Mouse (Mus musculus) intestine, embryonic 15.5 days (tissue): ENCODE results near the gene Cacna2d4. TPM values are rescaled to one million over a fixed set of nuclear protein-coding genes. Genes with fewer than 3 reads are reported as not detected.

Experiments
- ATAC-seq: fragments of 200-750 bp; cut with Nextera tagmentation; 2 replicates; pipeline ENCODE4 v1.8.0; 2017; ENCODE audit warnings: moderate TSS enrichment, moderate library complexity
- H3K27ac ChIP-seq: fragments of 300-500 bp; sonication (generic); 2 replicates; pipeline ENCODE4 v1.5.1; 2015; ENCODE audit warnings: mild to moderate bottlenecking, inconsistent platforms
- H3K27me3 ChIP-seq: fragments of 300-500 bp; sonication (generic); replicated peaks from 2 replicates; pipeline ENCODE4 v1.6.1; 2015; ENCODE audit warnings: inconsistent platforms
- H3K36me3 ChIP-seq: fragments of 300-500 bp; sonication (generic); 2 replicates; pipeline ENCODE4 v1.6.1; 2015; ENCODE audit warnings: inconsistent platforms
- H3K4me1 ChIP-seq: fragments of 300-500 bp; sonication (generic); replicated peaks from 2 replicates; pipeline ENCODE4 v1.6.1; 2015; ENCODE audit warnings: inconsistent platforms
- H3K4me2 ChIP-seq: fragments of 300-500 bp; sonication (generic); replicated peaks from 2 replicates; pipeline ENCODE4 v1.6.1; 2015; ENCODE audit warnings: mild to moderate bottlenecking, inconsistent platforms
- H3K4me3 ChIP-seq: fragments of 300-500 bp; sonication (generic); replicated peaks from 2 replicates; pipeline ENCODE4 v1.5.1; 2015; ENCODE audit warnings: inconsistent platforms
- H3K9ac ChIP-seq: fragments of 300-500 bp; sonication (generic); 2 replicates; pipeline ENCODE4 v1.6.1; 2015; ENCODE audit warnings: inconsistent platforms
- H3K9me3 ChIP-seq: fragments of 300-500 bp; sonication (generic); 2 replicates; pipeline ENCODE4 v1.6.1; 2016; ENCODE audit warnings: inconsistent platforms
- WGBS: fragments of 180-500 bp; shearing (Covaris S2); methylation state at CpG from one replicate; pipeline ENCODE4 v1.1.7; 2015; 5-methylcytosine and 5-hydroxymethylcytosine counted together
- polyA plus RNA-seq: library from polyadenylated mRNA; unstranded; fragments of >200 nt; fragmentation: Nextera tagmentation; extraction: Ambion mirVana; gene quantifications from 2 replicates; pipeline ENCODE4 v1.2.1, GENCODE M21; 2015

Cacna2d4 gene
- polyA plus RNA-seq, 1 experiment from 2014 or later, result 0.04 TPM

GRCm38 (mm10) chr6:119225226-119225625 lies 11.1 kb upstream of the Cacna2d4 start:
- Histone ChIP-seq H3K4me1 (no peaks in the 10 kb centered on the region), H3K4me3 (no peak overlapping the region), H3K27ac (no peak overlapping the region), H3K4me2 (no peak overlapping the region), H3K27me3 (no peaks in the 10 kb centered on the region), H3K36me3 (no peaks in the 10 kb centered on the region), H3K9me3 (no peaks in the 10 kb centered on the region), H3K9ac (no peak overlapping the region)
- 76% methylated on average over 12 of the region's 12 CpGs for WGBS
- no peak for ATAC-seq

- no peaks in the 10 kb centered on the region for H3K9me3 ChIP-seq
- WGBS, result 84% methylated on average over 6 of the region's 6 CpGs
- no peaks in the 10 kb centered on the region for H3K27me3 ChIP-seq
- H3K36me3 ChIP-seq, result no peaks in the 10 kb centered on the region
- H3K4me2 ChIP-seq, result no peak overlapping the region
- no peak overlapping the region for H3K27ac ChIP-seq
- ATAC-seq, result no peak
- H3K4me3 ChIP-seq, result no peak overlapping the region
- no peak overlapping the region for H3K9ac ChIP-seq
- H3K4me1 ChIP-seq, result no peaks in the 10 kb centered on the region
Observed at GRCm38 (mm10) chr6:119225731-119226130, 10.6 kb upstream of the Cacna2d4 start.

GRCm38 (mm10) chr6:119227001-119227400 lies 9.3 kb upstream of the Cacna2d4 start:
- no peak overlapping the region for H3K4me2 ChIP-seq
- no peak for ATAC-seq
- H3K36me3 ChIP-seq, result no peaks in the 10 kb centered on the region
- H3K27ac ChIP-seq, result no peak overlapping the region
- no peak overlapping the region for H3K9ac ChIP-seq
- no peaks in the 10 kb centered on the region for H3K9me3 ChIP-seq
- H3K4me3 ChIP-seq, result no peak overlapping the region
- H3K27me3 ChIP-seq, result no peaks in the 10 kb centered on the region
- H3K4me1 ChIP-seq, result no peaks in the 10 kb centered on the region
- 89% methylated on average over 8 of the region's 8 CpGs for WGBS

- no peak for ATAC-seq
- no peaks in the 10 kb centered on the region for H3K9me3 ChIP-seq
Observed at GRCm38 (mm10) chr6:119228861-119229603, 7.3 kb upstream of the Cacna2d4 start.

GRCm38 (mm10) chr6:119233066-119233465 lies 3.3 kb upstream of the Cacna2d4 start:
- Histone ChIP-seq H3K27me3 (no peaks in the 10 kb centered on the region), H3K27ac (no peak overlapping the region), H3K9me3 (no peaks in the 10 kb centered on the region), H3K9ac (no peak overlapping the region), H3K4me3 (no peak overlapping the region), H3K4me1 (no peaks in the 10 kb centered on the region), H3K36me3 (no peaks in the 10 kb centered on the region), H3K4me2 (no peak overlapping the region)
- WGBS, result 34% methylated on average over 3 of the region's 3 CpGs
- ATAC-seq, result no peak

More at GRCm38 (mm10) chr6:119228861-119229603, 7.3 kb upstream of the Cacna2d4 start:
- Histone ChIP-seq H3K9ac (no peak overlapping the region), H3K27me3 (no peaks in the 10 kb centered on the region), H3K4me1 (no peaks in the 10 kb centered on the region), H3K36me3 (no peaks in the 10 kb centered on the region), H3K4me2 (no peak overlapping the region), H3K27ac (no peak overlapping the region), H3K4me3 (no peak overlapping the region)
- 77% methylated on average over 11 of the region's 11 CpGs for WGBS

- no peaks in the 10 kb centered on the region for H3K27me3 ChIP-seq
- H3K4me1 ChIP-seq, result no peaks in the 10 kb centered on the region
- no peak overlapping the region for H3K4me3 ChIP-seq
- H3K9ac ChIP-seq, result no peak overlapping the region
- H3K27ac ChIP-seq, result no peak overlapping the region
- ATAC-seq, result no peak
- no peaks in the 10 kb centered on the region for H3K36me3 ChIP-seq
- 68% methylated on average over 5 of the region's 5 CpGs for WGBS
- no peaks in the 10 kb centered on the region for H3K9me3 ChIP-seq
- no peak overlapping the region for H3K4me2 ChIP-seq
Observed at GRCm38 (mm10) chr6:119235441-119235840, 885 bp upstream of the Cacna2d4 start.

- Histone ChIP-seq H3K27ac (no peak overlapping the region), H3K9ac (no peak overlapping the region), H3K4me1 (no peaks in the 10 kb centered on the region), H3K4me2 (no peak overlapping the region), H3K9me3 (no peaks in the 10 kb centered on the region), H3K4me3 (no peak overlapping the region), H3K36me3 (no peaks in the 10 kb centered on the region), H3K27me3 (no peaks in the 10 kb centered on the region)
- 56% methylated on average over 8 of the region's 8 CpGs for WGBS
- ATAC-seq, result no peak
Observed at GRCm38 (mm10) chr6:119237427-119237989, 1.2 kb downstream of the Cacna2d4 start.

- H3K4me3 ChIP-seq, result no peak overlapping the region
- whole genome bisulfite sequencing, result 87% methylated on average over 5 of the region's 5 CpGs
Observed at GRCm38 (mm10) chr6:119239341-119240005, 3.1 kb downstream of the Cacna2d4 start.

GRCm38 (mm10) chr6:119240256-119240655 lies 3.9 kb downstream of the Cacna2d4 start:
- H3K27ac ChIP-seq, result no peak overlapping the region
- no peaks in the 10 kb centered on the region for H3K36me3 ChIP-seq
- no peak overlapping the region for H3K9ac ChIP-seq
- no peaks in the 10 kb centered on the region for H3K27me3 ChIP-seq
- WGBS, result 67% methylated on average over 7 of the region's 7 CpGs
- H3K9me3 ChIP-seq, result no peaks in the 10 kb centered on the region
- ATAC-seq, result no peak
- H3K4me2 ChIP-seq, result no peak overlapping the region
- no peak overlapping the region for H3K4me3 ChIP-seq
- H3K4me1 ChIP-seq, result no peaks in the 10 kb centered on the region

More at GRCm38 (mm10) chr6:119239341-119240005, 3.1 kb downstream of the Cacna2d4 start:
- H3K4me1 ChIP-seq, result no peaks in the 10 kb centered on the region
- no peak overlapping the region for H3K4me2 ChIP-seq
- no peaks in the 10 kb centered on the region for H3K27me3 ChIP-seq
- H3K9ac ChIP-seq, result no peak overlapping the region
- no peaks in the 10 kb centered on the region for H3K36me3 ChIP-seq
- no peaks in the 10 kb centered on the region for H3K9me3 ChIP-seq
- no peak overlapping the region for H3K27ac ChIP-seq
- ATAC-seq, result no peak

- Histone ChIP-seq H3K27ac (no peak overlapping the region), H3K4me2 (no peak overlapping the region), H3K4me1 (no peaks in the 10 kb centered on the region), H3K4me3 (no peak overlapping the region), H3K27me3 (no peaks in the 10 kb centered on the region), H3K36me3 (no peaks in the 10 kb centered on the region), H3K9ac (no peak overlapping the region), H3K9me3 (no peaks in the 10 kb centered on the region)
- no peak for ATAC-seq
- 42% methylated on average over 21 of the region's 21 CpGs for WGBS
Observed at GRCm38 (mm10) chr6:119240871-119241705, 4.8 kb downstream of the Cacna2d4 start.

GRCm38 (mm10) chr6:119246082-119246481 lies 9.8 kb downstream of the Cacna2d4 start:
- no peaks in the 10 kb centered on the region for H3K9me3 ChIP-seq
- WGBS, result 39% methylated on average over 2 of the region's 2 CpGs
- ATAC-seq, result no peak
- no peak overlapping the region for H3K4me2 ChIP-seq
- H3K36me3 ChIP-seq, result no peaks in the 10 kb centered on the region
- no peak overlapping the region for H3K9ac ChIP-seq
- no peak overlapping the region for H3K27ac ChIP-seq
- no peak overlapping the region for H3K4me3 ChIP-seq
- H3K4me1 ChIP-seq, result no peaks in the 10 kb centered on the region
- H3K27me3 ChIP-seq, result no peaks in the 10 kb centered on the region

- no peak overlapping the region for H3K4me3 ChIP-seq
Observed at GRCm38 (mm10) chr6:119248578-119248977, 12.3 kb downstream of the Cacna2d4 start.

More at GRCm38 (mm10) chr6:119248578-119248977, 12.3 kb downstream of the Cacna2d4 start:
- Histone ChIP-seq H3K36me3 (no peaks in the 10 kb centered on the region), H3K9ac (no peak overlapping the region), H3K27ac (no peak overlapping the region), H3K27me3 (no peaks in the 10 kb centered on the region), H3K4me1 (no peaks in the 10 kb centered on the region), H3K4me2 (no peak overlapping the region), H3K9me3 (no peaks in the 10 kb centered on the region)
- ATAC-seq, result no peak
- 76% methylated on average over 3 of the region's 3 CpGs for WGBS
